Mouse (Mus musculus): ENCODE data around the gene Sacm1l. TPM values are rescaled to one million over a fixed set of nuclear protein-coding genes. Genes with fewer than 3 reads are reported as not detected.

The Sacm1l gene
- polyA plus RNA-seq, 1 experiment from 2014 or later, result 50.2 TPM

Other genes starting within 250 kb of the Sacm1l start
- gene Lars2, start 162.8 kb upstream of the Sacm1l start, polyA plus RNA-seq (2015; fragmentation: Nextera tagmentation; extraction: Ambion mirVana), result 828 and 850 TPM in 2 replicates
- gene Limd1, start 51.1 kb upstream of the Sacm1l start, polyA plus RNA-seq (2015; fragmentation: Nextera tagmentation; extraction: Ambion mirVana), result 16.2 and 20.0 TPM in 2 replicates
- 0.32 and 0.43 TPM in 2 replicates for gene Slc6a20b, start 102.8 kb downstream of the Sacm1l start, polyA plus RNA-seq (2015; fragmentation: Nextera tagmentation; extraction: Ambion mirVana)
- gene Ccr9, start 148.7 kb downstream of the Sacm1l start, polyA plus RNA-seq (2015; fragmentation: Nextera tagmentation; extraction: Ambion mirVana), result 0.32 and 0.37 TPM in 2 replicates
- 1.6 and 2.4 TPM in 2 replicates for gene Slc6a20a, start 149.1 kb downstream of the Sacm1l start, polyA plus RNA-seq (2015; fragmentation: Nextera tagmentation; extraction: Ambion mirVana)
- 55.4 and 57.0 TPM in 2 replicates for gene Lztfl1, start 187.9 kb downstream of the Sacm1l start, polyA plus RNA-seq (2015; fragmentation: Nextera tagmentation; extraction: Ambion mirVana)